Mouse (Mus musculus) naive thymus-derived CD4-positive, alpha-beta T cell, adult 2 months (primary cell): ENCODE measurements at regions not wholly inside any gene's neighbourhood (a gene's known extent, or its start where the extent isn't known, plus 50 kb on each side); places are given as distances from the start of the nearest gene placed in this dataset.
"Not testable (repeated sequence)": the region's sequence is repeated elsewhere in the genome, so short reads cannot be mapped to it uniquely, and the experiment has no call there.

ENCODE experiments used
- DNase-seq: peaks from one replicate; pipeline ENCODE4 v3.0.0-alpha.2; 2011; ENCODE audit warnings: low read depth

DNA sequence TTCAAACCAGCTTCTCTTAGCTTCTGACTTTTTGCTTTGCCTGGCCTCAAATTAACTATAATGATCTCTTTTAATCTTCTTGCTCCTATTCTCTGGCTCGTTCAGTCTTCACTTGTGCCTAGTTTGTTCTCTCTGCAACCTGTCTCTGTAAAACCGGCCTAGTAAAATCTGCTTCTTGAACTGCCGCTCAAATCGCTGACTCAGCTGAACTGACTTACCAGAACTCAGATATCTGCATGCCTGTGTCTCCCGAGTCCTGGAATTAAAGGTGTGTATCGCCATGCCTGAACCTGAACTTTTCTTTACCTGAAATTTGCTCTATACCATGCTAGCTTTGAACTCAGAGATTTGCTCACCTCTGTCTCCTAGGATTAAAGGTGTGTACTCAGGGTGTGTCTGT is 212.2 kb downstream of the Glrx3 start:
- no peak for DNase-seq

DNA sequence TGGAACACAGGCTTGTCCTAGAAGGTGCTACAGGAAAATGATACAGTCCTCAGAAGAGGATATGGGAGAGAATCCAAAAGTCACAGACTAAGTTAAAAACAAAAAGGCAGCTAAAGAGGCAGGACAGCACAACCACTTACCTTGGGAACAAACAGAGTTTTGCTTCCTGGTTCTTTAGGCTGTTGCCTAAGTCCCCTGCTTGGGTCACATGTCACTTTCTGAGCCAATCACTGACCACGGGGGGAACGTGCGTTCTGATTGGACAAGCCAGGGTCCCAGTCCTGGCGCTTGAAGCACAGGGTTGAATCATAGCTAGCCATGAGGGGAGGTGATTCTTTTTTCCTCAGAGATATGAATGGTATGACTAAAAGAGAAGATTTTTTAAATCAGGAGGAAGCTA is 216.4 kb downstream of the Glrx3 start:
- no peak for DNase-seq

DNA sequence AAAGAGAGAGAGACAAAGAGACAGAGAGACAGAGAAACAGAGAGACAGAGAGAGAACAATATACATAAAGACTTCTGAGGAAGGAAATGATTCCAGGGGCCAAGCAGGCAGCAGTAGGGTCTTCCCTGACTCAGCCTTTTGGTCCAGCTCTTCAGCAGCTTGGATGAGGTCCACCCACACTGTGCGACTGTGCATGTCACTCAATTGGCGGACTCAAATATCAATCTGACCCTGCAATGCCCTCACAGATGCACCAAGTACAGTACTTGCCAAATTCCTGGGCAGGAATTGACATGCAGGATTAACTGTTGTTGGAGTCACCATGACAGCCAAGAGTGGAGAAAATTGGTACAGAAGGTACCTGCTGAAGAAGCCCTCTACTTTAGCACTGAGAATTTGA is 229.8 kb downstream of the Glrx3 start:
- DNase-seq: no peak

DNA sequence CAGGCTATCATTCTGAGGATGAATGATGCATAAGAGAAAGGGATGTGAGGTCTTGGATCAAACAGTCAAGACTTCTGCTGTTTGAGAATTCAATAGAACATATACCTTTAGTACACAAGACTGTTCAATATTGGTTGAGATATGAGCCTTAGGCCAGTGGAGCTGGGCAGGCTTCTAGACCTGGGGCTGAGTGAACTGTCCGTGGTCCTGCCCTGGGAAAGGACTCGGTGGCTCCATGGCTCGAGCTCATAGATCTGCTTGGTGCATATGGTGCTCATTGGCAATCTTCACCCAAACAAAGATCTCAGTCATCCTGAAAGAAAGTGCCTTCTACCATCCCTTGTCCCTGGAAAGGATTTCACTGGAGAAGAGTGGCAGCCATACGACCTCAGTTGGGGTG is 233.7 kb downstream of the Glrx3 start:
- DNase-seq: no peak

DNA sequence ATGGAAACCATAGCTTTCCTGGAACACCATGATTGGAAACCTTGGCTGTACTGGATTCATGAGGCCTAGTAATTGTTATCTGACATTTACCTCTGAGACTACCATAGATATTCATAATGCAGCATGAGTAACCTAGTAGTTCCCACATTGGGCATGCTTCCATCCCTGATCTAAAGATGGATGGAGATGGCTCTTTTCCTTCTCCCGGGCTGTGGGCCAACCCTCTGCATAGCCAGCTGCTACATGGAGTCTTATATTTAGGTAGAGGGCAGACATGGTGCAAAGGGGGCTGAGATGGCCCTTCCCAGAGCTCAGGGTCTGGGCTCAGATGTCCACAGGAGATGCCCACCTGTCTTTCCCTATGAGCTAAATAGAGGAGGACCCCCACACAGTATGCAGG is 237.2 kb downstream of the Glrx3 start:
- DNase-seq: no peak

DNA sequence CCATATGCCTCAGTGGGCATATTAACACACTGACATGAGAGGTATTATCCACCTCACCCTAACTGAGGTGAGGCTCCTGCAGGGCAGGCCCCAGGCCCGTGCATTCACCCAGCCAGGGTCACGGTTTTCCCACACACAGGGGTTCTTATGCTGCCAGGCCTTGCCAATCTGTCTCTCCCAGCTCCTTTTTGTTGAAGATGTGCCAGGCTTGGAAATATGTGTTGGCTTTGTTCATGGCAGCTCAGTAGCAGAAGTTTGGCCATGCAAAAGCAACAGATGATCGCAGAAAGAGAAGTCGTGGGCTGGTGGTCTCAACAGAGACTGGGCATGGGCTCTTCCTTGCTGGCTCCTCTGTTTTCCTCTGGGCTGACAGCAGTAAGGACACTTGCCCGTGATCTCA is 238.0 kb downstream of the Glrx3 start:
- DNase-seq: no peak

GRCm38 (mm10) chr7:137684826-137685225 is 247.4 kb downstream of the Glrx3 start:
- DNase-seq: no peak

DNA sequence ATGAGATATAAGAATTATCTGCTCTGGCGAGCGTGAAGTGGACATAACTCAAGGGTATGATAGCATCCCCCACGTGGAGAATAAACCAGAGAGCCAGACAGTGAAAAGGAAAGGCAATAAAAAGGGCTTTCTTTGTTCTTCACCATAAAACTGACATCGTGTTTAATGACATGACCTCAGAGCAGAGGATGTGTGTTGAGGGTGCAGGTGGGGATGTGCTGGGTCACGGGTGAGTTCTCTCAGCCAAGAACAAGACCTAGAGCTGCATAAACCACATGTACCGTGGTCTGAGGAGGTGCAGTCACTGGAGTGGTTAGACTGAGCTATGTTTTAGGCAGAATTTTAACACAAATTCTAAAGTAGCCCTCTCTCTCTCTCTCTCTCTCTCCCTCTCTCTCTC is 247.9 kb downstream of the Glrx3 start:
- DNase-seq: no peak

GRCm38 (mm10) chr7:137696831-137697230 is 259.4 kb downstream of the Glrx3 start:
- no peak for DNase-seq

DNA sequence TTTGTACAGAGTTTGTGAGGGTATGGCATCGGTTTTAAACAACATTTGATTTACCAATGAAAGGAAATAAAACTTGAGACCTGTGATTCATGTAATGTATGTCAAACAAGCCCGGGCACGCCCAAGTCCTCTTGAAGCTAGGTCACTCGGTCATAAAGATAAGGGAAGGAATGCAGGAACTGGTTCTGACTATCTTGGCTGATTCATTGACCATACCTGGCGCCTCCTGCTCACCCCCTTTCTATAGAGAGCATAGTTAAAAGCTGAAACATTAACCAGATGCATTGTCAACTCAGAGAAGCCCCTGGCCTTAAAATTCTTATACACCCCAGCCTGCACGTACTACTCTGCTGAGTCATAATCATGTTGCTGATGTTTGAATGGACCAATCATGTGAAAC is 261.1 kb downstream of the Glrx3 start:
- DNase-seq: not testable (repeated sequence)

DNA sequence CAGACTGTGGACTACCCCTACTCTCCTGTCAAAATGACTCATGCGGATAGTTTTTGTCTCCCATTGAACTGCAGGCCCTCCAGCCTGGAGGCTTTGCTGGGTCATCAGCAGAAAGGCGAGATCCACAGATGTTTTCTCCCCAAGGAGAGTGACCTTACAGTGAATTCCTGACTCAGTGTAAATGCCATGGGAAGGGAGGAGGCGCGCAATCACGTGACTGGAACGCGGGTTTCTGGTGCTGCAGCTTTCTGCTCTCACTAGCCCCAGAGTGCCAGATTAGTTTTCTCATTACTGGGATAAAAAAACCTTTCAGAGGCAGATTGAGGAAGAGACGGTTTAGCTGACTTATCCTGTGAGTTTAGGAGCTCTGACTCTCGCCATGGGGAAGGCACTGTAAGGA is 275.4 kb downstream of the Glrx3 start:
- no peak for DNase-seq

DNA sequence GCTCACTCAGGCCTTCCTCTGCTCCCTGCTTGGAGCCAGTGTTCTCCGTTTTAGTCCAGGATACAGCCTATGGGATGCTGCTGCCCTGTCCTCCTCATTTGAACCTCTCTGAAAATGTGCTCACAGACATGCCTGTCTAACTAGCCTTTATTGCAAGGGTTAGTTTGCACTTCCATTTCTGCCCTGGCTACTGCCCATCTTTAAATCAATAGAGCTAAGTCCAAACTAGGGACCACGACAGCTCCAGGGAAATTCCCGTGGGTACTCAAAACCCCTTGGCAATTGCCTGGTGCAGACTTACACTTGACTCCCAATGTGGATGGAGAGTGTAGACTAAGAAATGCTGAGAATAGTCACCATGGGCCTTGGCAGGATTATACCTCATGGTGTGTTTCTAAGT is 276.4 kb downstream of the Glrx3 start:
- DNase-seq: no peak

- no peak for DNase-seq
These were observed 277.0 kb downstream of the Glrx3 start for GRCm38 (mm10) chr7:137714318-137714962.

DNA sequence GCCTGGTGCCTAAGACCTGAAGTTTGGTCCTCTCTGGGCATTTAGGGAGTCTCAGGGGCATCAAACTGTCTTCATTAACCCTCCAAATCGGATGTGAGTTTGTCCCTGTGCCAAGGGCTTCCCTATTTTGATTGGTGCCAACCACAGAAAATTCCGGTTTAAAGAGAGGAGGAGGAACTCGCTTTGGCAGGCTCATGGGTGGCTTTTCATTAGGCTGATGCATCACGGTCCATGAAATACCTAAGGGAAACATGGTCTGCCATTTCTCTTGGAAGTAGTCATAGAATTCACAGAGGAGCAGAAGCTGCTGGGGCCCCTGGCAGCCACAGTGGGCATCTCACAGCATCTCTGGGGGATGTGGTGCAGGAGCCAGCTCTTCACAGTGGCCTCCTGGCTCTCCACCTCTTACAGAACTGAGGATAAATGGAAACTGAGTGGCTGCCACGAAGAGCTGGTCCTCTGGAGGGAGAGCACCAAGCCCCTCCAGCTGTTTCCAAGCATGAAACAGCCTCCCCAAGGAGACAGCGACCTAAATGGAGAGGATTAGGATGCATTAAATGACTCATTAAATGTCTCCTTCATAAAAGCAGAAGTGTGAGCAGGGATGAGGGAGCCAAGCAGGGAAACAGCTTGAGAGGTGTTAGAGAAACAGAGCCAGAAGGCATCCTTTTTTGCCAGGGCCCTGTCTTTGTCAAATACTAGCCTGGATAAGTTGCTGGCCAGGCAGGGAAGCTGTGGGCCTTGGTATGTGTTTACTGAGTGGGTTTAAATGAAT is 277.9 kb downstream of the Glrx3 start:
- DNase-seq: no peak

DNA sequence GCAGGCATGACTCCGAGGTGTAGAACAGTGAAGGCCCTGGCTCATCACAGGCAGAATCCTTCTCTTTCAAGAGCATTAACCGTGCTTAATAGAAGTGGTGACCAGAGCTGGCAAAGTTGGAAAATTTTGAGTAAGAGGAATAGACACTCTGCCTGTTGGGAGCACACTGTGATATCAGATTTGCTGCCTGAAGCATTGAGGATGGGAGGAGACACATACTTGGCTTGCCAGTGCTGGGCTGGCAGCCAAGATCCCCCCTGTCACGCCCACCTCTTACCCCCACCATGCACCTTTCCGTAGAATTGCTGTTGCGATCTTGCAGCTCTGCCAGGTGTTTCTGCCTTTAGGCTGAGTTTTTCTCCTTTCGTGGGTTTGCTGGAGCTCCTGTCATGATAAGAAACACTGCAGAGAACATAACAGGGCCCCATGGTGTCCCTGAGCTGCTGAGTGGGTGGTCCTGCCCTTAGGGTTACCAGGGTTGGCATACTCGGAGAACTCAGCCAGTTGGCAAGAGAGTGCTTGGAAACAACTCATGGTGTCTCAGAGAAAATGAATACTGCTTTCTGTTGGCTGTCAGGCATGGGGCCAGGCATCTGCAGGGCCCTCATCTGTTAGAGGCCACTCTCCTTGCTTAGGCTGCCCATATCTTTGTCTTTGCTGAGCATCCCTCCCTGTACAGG is 286.1 kb downstream of the Glrx3 start:
- no peak for DNase-seq

GRCm38 (mm10) chr7:137726031-137726430 is 288.6 kb downstream of the Glrx3 start:
- DNase-seq: no peak

DNA sequence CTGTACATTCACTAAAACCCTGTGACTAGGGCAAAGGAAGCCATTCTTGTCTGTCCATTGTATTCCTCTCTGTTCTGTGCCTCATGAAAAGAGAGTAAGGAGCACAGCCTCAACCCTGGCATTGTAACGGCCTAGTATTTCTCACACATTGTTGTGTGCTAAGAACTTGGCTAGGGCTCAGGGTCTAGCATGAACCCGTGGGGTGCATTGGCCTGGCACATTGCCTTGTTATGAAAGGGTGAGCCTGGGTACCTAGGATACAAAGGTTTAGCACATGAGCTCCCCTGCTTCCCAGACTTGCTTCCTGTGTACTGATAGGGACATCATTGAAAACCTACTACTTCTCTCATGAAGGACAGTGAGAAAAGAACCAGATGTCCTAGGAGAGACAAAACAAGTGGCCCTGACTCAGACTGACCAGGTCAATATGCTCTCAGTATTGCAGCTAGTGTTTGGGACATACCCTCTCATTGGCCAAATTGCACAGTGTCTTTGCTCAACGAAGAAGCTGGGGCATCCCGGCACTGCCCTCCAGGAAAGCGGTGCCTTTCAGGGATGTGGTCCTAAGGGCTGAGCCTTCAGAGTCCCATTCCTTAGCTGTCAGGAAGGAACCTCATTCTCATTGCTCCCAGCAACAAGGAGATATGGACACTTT is 298.6 kb downstream of the Glrx3 start:
- no peak for DNase-seq

DNA sequence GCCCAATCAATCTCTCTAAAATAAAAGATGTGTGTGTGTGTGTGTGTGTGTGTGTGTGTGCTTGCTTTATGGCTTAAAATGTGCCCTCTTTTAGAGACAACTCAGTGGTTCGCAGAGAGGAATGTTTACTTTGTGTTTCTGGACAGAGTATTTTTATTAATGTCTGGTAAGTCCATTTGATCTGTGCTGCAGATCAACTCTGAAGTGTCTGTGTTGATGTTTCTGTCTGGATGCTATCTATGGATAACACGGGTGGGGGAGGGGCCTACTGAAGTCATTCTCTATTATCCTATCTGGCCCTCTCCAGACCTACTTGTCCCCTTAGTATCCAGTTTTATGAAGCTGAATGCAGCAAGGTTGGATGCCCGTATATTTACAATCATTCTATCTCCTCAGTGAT is 304.3 kb downstream of the Glrx3 start:
- no peak for DNase-seq

- no peak for DNase-seq
These were observed 304.9 kb downstream of the Glrx3 start for GRCm38 (mm10) chr7:137742297-137742751.

GRCm38 (mm10) chr7:137745575-137745974 is 308.2 kb downstream of the Glrx3 start:
- no peak for DNase-seq

DNA sequence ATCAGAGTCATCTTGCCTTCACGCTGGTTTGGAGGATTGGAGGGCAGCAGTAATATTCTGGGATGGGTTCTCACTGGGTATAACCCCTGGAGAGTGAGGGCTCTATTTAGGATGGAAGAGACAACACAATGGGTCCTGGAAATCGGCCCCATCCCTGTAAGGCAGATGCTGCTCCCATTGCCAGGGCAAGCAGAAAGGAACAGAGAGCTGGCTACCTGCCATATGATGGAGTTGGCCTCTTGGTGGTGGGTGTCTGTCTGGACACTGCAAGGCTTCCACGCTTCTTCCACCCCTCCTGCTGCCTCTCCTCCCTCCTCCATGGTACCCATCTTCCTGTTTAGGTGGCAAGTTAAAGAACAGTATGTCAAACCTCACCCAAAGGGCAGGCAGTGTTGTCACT is 308.6 kb downstream of the Glrx3 start:
- no peak for DNase-seq

DNA sequence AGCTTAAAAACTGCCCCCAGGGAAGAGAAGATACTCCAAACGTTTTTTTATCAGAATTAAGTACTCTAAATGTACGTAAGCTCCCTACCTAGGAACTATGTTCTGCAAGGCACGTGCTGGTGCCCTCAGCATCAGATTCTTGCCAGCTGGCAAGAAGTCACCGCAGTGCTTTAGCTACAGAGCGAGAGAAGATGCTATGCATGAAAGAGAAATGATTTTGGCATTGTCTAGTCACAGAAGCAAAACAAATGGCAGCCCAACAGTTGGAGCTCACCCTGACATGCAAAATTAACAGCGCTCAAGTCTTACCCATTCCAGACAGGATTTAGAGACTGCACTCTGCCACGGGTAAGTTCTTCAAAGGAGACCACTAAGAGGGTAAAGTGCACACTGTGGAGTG is 311.5 kb downstream of the Glrx3 start:
- no peak for DNase-seq

DNA sequence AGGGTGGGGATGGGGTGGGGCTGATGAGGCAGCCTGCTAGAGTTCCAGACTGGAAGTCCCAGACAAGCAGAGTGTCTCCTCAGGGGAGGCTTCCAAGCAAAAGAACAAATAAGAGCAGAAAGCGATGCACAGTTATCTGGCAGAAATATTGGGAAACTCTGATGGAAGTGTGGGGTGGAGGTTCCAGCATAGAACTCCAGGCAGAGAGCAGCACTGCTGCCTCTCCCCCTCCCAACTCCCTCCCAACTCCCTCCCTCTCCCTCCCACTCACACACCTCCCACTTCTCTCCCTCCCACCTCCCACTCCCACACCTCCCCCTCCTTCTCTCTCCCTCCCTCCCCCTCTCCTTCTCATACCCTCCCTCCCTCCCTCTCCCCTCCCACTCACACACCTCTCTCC is 313.3 kb downstream of the Glrx3 start:
- no peak for DNase-seq
